Mouse (Mus musculus): ENCODE measurements around the gene Gm8439.
"Not testable (repeated sequence)": the region's sequence is repeated elsewhere in the genome, so short reads cannot be mapped to it uniquely, and the experiment has no call there.

Gm8439 gene

DNA sequence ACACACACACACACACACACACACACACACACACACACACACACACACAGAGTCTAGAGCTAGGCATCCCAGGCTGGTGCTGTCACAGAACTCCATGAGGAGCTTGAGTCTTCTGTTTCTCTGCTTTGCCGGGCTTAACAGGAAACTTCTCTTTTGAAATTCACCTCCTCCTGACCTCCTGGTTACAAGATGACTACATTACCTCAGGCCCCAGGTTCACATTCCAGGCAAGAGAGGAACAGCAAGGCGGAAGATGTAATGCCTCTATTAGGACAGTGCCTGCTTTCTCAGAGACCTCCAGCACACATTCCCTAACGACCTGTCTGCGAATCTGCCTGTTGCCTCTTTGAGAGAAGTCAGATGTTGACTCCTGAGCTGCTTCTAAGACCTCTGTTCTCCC, at the start of gene Gm8439:
Gene Gm8439, plus strand, starts transcription at position 301 of the 400 bp plus-strand sequence.
- no peak for DNase-seq (ENCODE audit: low read depth)

- no peak for DNase-seq (ENCODE audit: low read depth)
Measured at GRCm38 (mm10) chr4:120544896-120545295, 43.6 kb upstream of the Gm8439 start.

DNA sequence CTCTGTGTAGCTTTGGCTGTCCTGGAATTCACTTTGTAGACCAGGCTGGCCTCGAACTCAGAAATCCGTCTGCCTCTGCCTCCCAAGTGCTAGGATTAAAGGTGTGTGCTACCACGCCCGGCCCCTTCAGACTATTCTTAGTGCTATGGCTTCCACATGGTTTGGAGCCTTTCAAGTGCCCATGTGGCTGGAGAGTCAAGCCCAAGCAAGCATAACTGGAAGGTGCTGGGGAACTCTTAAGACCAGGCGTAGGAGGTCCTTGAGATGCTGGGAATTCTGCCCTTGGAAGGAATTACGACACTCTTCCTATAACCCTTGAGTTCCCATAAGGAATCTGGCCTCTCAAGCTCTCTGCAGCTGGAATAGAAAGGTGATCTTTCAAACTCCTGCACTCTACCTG, 32.0 kb upstream of the Gm8439 start:
- DNase-seq (ENCODE audit: low read depth): no peak

DNA sequence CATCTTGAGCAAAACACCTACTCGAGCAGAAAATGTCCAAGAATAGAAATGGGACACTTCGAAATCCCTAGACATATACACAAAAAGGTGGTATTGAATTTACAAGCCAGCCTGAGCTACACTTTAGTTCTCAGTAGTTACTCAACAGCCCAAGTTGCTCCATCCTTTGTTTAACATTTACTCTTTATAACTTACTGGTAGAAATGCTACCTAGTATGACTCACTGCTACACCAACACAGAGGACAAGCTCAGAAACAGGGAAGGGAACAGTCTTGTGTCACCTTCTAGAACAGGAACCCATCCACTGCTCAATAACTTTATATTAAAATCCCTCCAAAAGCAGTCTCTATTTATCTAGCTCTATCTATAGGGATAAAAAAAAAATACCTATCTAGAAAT, 22.8 kb upstream of the Gm8439 start:
- no peak for DNase-seq (ENCODE audit: low read depth)

- no peak for DNase-seq (ENCODE audit: low read depth)
Measured at GRCm38 (mm10) chr4:120568005-120568404, 20.5 kb upstream of the Gm8439 start.

GRCm38 (mm10) chr4:120569025-120569424, 19.5 kb upstream of the Gm8439 start:
- peak; percentile 16 for DNase-seq (ENCODE audit: low read depth)

GRCm38 (mm10) chr4:120569486-120570437, 18.8 kb upstream of the Gm8439 start, which contains the start of gene Ctps:
Gene Ctps, minus strand, starts transcription at chr4:120570276.
- DNase-seq (ENCODE audit: low read depth): peak; percentile 83

GRCm38 (mm10) chr4:120570438-120571069, 18.0 kb upstream of the Gm8439 start:
- no peak for DNase-seq (ENCODE audit: low read depth)

DNA sequence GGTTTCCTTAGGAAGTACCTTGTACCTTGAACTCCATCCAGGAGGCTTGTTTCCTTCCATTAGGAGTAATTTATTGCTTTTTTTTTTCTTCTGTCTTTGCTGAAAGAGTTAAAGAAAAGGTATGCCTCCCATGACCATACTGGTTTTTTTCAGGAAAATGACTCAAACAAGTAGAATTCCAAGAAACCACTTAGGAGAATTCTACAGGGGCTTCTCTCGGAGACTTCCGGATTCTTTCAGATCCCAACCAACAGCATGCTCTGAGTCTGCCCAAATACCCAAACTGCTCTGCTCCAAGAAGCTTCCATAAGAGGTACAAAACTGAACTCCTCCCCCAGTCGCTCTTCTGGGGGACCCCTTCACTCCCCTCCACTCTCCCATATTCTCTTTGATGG, 17.5 kb upstream of the Gm8439 start:
- DNase-seq (ENCODE audit: low read depth): no peak

- DNase-seq (ENCODE audit: low read depth): no peak
Measured at GRCm38 (mm10) chr4:120571691-120572090, 16.9 kb upstream of the Gm8439 start.

- DNase-seq (ENCODE audit: low read depth): peak; percentile 27
Measured at GRCm38 (mm10) chr4:120580894-120581293, 7.7 kb upstream of the Gm8439 start.

DNA sequence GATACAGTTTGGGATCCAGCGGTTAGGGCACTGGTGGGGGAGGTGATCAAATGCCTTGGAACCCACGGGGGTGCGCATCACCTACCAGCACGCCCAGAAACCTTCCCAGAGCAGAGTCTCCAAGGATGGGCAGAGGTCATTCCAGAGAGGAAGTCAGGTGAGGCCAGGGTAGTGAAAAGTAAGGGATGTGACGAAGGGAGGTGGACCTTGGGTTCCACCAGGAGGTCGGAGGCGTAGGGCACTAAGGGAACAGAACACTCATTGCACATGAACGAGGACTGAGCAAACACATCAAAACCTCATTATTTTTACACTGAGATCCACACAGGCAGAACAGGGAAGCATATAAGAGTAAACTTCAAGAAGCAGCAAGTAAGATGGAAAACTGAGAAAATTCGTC, 6.8 kb upstream of the Gm8439 start:
- DNase-seq (ENCODE audit: low read depth): no peak

DNA sequence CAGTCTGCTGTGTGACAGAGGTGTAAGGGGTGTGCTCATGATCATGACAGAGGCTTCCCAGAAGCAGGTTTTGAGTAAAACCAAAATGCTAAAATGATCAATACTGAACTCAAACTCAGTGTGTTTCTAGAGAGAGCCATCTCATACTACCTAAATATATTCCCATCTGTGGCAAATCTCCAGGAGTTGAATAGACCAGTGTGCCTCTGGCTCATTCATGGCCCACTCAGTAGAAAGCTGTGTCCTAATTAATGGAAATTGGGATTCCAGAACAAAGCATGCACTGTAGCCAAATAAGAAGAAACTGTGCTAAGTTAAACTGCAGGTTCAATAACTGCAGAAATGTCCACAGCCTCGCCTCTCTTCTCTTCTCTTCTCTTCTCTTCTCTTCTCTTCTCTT, 1.6 kb upstream of the Gm8439 start:
- DNase-seq (ENCODE audit: low read depth): no peak

- no peak for DNase-seq (ENCODE audit: low read depth)
Measured at GRCm38 (mm10) chr4:120589070-120589469, 525 bp downstream of the Gm8439 start.

GRCm38 (mm10) chr4:120589815-120590422, 1.4 kb downstream of the Gm8439 start:
- DNase-seq (ENCODE audit: low read depth): peak; percentile 69

DNA sequence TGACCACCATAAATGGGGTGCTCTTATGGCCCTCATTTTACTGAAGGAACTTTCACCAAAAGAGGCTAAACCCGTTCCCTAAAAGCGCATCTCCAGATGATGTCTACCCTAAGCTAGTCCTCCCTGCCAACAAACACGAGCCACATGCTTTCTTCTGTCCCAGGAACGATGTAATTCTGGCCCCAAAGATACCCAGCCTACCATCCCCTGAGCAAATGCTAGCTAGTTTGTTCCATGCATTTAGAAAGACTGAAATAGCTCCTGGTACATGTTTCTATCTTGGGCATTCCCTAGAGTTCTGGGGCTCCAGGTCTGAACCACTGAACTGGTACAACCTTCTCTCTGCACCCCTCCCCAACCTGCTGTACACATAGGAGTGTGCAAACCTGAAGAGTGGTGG, 2.4 kb downstream of the Gm8439 start:
- DNase-seq (ENCODE audit: low read depth): no peak

GRCm38 (mm10) chr4:120596210-120596609, 7.7 kb downstream of the Gm8439 start:
- not testable (repeated sequence) for DNase-seq (ENCODE audit: low read depth)

DNA sequence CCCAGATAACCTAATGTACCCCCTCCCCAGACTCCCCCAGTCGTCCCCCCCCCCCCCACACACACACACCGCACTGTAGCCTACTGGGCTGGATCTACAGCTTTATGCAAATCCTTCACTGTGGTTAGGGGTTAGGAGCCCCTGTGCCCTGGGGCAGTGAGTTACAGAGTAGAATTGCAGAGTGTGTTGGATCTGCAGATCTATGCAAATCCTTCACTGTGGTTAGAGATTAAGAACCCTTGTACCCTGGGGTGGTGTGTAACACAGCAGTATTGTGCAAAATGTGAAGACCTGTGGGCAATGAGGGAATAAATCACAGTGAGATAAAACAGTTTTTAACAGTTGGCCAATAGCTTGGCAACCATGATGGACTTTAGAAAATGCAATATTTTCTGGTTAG, 10.4 kb downstream of the Gm8439 start:
- no peak for DNase-seq (ENCODE audit: low read depth)

- no peak for DNase-seq (ENCODE audit: low read depth)
Measured at GRCm38 (mm10) chr4:120601774-120602173, 13.2 kb downstream of the Gm8439 start.

- DNase-seq (ENCODE audit: low read depth): no peak
Measured at GRCm38 (mm10) chr4:120602669-120603068, 14.1 kb downstream of the Gm8439 start.

DNA sequence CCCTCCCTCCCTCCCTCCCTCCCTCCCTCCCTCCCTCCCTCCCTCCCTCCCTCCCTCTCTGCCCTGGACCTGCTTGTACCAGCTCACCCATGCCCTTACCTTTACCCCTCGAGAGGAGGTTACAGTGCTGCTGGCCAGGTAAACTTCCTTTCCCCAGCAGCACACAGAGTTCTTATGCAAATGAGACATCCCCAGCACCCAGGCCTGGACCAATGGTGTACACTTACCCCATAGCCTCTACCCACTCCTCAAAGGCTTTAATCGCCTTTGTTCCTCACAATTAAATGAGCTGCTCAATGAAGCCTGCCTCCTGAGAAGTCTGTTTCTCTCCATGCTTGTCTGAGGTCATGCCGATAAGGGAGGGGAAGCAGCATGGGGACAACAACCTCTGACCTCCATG, 18.4 kb downstream of the Gm8439 start:
- no peak for DNase-seq (ENCODE audit: low read depth)

- no peak for DNase-seq (ENCODE audit: low read depth)
Measured at GRCm38 (mm10) chr4:120611005-120611404, 22.5 kb downstream of the Gm8439 start.
